Mouse (Mus musculus): ENCODE results near the gene Hmmr. TPM values are rescaled to one million over a fixed set of nuclear protein-coding genes. Genes with fewer than 3 reads are reported as not detected.

The Hmmr gene
- polyA plus RNA-seq (2014; fragmentation: Nextera tagmentation; extraction: Ambion mirVana): 55.6 and 56.6 TPM in 2 replicates

- peaks cover 29% of the 10 kb centered on the region for H3K36me3 ChIP-seq (ENCODE audit: control insufficient read depth, insufficient read depth, low read length)
- peak within 1 kb of the TSS; percentile 74 for H3K4me2 ChIP-seq (replicated peaks; ENCODE audit: low read depth, low read length)
- WGBS: 0% methylated on average over 52 of the region's 52 CpGs
- peak within 1 kb of the TSS; percentile 96 for H3K9ac ChIP-seq (ENCODE audit: low read depth, low read length)
- peak; percentile 99 for ATAC-seq (ENCODE audit: low FRiP score, low TSS enrichment)
- H3K9me3 ChIP-seq (ENCODE audit: control insufficient read depth, low read length): no peaks in the 10 kb centered on the region
- H3K4me1 ChIP-seq (ENCODE audit: control insufficient read depth, insufficient read depth, low read length): peaks cover 14% of the 10 kb centered on the region; the same call in 1 of the 2 replicates
- H3K4me3 ChIP-seq (ENCODE audit: low read length): peak within 1 kb of the TSS; percentile 94
- H3K27me3 ChIP-seq (ENCODE audit: control insufficient read depth, insufficient read depth, low read length): no peaks in the 10 kb centered on the region
- H3K27ac ChIP-seq (ENCODE audit: low read depth, low read length): peak within 1 kb of the TSS; percentile 79
These were observed at the start of gene Hmmr, which contains the start of gene Nudcd2 for GRCm38 (mm10) chr11:40733339-40734174. Gene Hmmr (minus strand): TSS chr11:40733422. Gene Nudcd2 (plus strand): TSS chr11:40733667.

- no peak overlapping the region for H3K27ac ChIP-seq (ENCODE audit: low read depth, low read length)
- H3K4me1 ChIP-seq (ENCODE audit: control insufficient read depth, insufficient read depth, low read length): no peaks in the 10 kb centered on the region
- H3K27me3 ChIP-seq (ENCODE audit: control insufficient read depth, insufficient read depth, low read length): no peaks in the 10 kb centered on the region
- H3K36me3 ChIP-seq (ENCODE audit: control insufficient read depth, insufficient read depth, low read length): no peaks in the 10 kb centered on the region
- ATAC-seq (ENCODE audit: low FRiP score, low TSS enrichment): no peak
- no peak overlapping the region for H3K4me2 ChIP-seq (replicated peaks; ENCODE audit: low read depth, low read length)
- H3K4me3 ChIP-seq (ENCODE audit: low read length): no peak overlapping the region
- H3K9ac ChIP-seq (ENCODE audit: low read depth, low read length): no peak overlapping the region
- no peaks in the 10 kb centered on the region for H3K9me3 ChIP-seq (ENCODE audit: control insufficient read depth, low read length)
- WGBS: 79% methylated on average over 2 of the region's 2 CpGs
These were observed 48.6 kb upstream of the Hmmr start for GRCm38 (mm10) chr11:40781857-40782256.

GRCm38 (mm10) chr11:40775315-40776269, 42.4 kb upstream of the Hmmr start:
- WGBS: 55% methylated on average over 12 of the region's 12 CpGs
- no peak for ATAC-seq (ENCODE audit: low FRiP score, low TSS enrichment)
- no peaks in the 10 kb centered on the region for H3K36me3 ChIP-seq (ENCODE audit: control insufficient read depth, insufficient read depth, low read length)
- H3K9me3 ChIP-seq (ENCODE audit: control insufficient read depth, low read length): no peaks in the 10 kb centered on the region
- H3K9ac ChIP-seq (ENCODE audit: low read depth, low read length): no peak overlapping the region
- H3K27ac ChIP-seq (ENCODE audit: low read depth, low read length): no peak overlapping the region
- no peak overlapping the region for H3K4me3 ChIP-seq (ENCODE audit: low read length)
- H3K4me1 ChIP-seq (ENCODE audit: control insufficient read depth, insufficient read depth, low read length): no peaks in the 10 kb centered on the region
- no peaks in the 10 kb centered on the region for H3K27me3 ChIP-seq (ENCODE audit: control insufficient read depth, insufficient read depth, low read length)
- no peak overlapping the region for H3K4me2 ChIP-seq (replicated peaks; ENCODE audit: low read depth, low read length)

- Histone ChIP-seq H3K27ac (ENCODE audit: low read depth, low read length) (no peak overlapping the region), H3K27me3 (ENCODE audit: control insufficient read depth, insufficient read depth, low read length) (no peaks in the 10 kb centered on the region), H3K4me1 (ENCODE audit: control insufficient read depth, insufficient read depth, low read length) (no peaks in the 10 kb centered on the region), H3K9me3 (ENCODE audit: control insufficient read depth, low read length) (no peaks in the 10 kb centered on the region), H3K9ac (ENCODE audit: low read depth, low read length) (no peak overlapping the region), H3K36me3 (ENCODE audit: control insufficient read depth, insufficient read depth, low read length) (no peaks in the 10 kb centered on the region), H3K4me2 (replicated peaks; ENCODE audit: low read depth, low read length) (no peak overlapping the region), H3K4me3 (ENCODE audit: low read length) (no peak overlapping the region)
- ATAC-seq (ENCODE audit: low FRiP score, low TSS enrichment): no peak
- WGBS: 79% methylated on average over 4 of the region's 4 CpGs
These were observed 31.5 kb upstream of the Hmmr start for GRCm38 (mm10) chr11:40764690-40765089.

- H3K4me3 ChIP-seq (ENCODE audit: low read length): no peak overlapping the region
- WGBS: 40% methylated on average over 2 of the region's 2 CpGs
- no peak overlapping the region for H3K27ac ChIP-seq (ENCODE audit: low read depth, low read length)
- no peak overlapping the region for H3K4me2 ChIP-seq (replicated peaks; ENCODE audit: low read depth, low read length)
- no peak overlapping the region for H3K9ac ChIP-seq (ENCODE audit: low read depth, low read length)
- H3K27me3 ChIP-seq (ENCODE audit: control insufficient read depth, insufficient read depth, low read length): no peaks in the 10 kb centered on the region
- H3K36me3 ChIP-seq (ENCODE audit: control insufficient read depth, insufficient read depth, low read length): no peaks in the 10 kb centered on the region
- no peak for ATAC-seq (ENCODE audit: low FRiP score, low TSS enrichment)
- H3K4me1 ChIP-seq (ENCODE audit: control insufficient read depth, insufficient read depth, low read length): no peaks in the 10 kb centered on the region
- no peaks in the 10 kb centered on the region for H3K9me3 ChIP-seq (ENCODE audit: control insufficient read depth, low read length)
These were observed 30.2 kb upstream of the Hmmr start for GRCm38 (mm10) chr11:40763395-40763794.

GRCm38 (mm10) chr11:40759896-40760295, 26.7 kb upstream of the Hmmr start:
- Histone ChIP-seq H3K4me1 (ENCODE audit: control insufficient read depth, insufficient read depth, low read length) (no peaks in the 10 kb centered on the region), H3K27me3 (ENCODE audit: control insufficient read depth, insufficient read depth, low read length) (no peaks in the 10 kb centered on the region), H3K9ac (ENCODE audit: low read depth, low read length) (no peak overlapping the region), H3K4me2 (replicated peaks; ENCODE audit: low read depth, low read length) (no peak overlapping the region), H3K4me3 (ENCODE audit: low read length) (no peak overlapping the region), H3K36me3 (ENCODE audit: control insufficient read depth, insufficient read depth, low read length) (no peaks in the 10 kb centered on the region), H3K9me3 (ENCODE audit: control insufficient read depth, low read length) (no peaks in the 10 kb centered on the region), H3K27ac (ENCODE audit: low read depth, low read length) (no peak overlapping the region)
- ATAC-seq (ENCODE audit: low FRiP score, low TSS enrichment): no peak
- 86% methylated on average over 8 of the region's 8 CpGs for WGBS

GRCm38 (mm10) chr11:40755968-40756367, 22.7 kb upstream of the Hmmr start:
- no peaks in the 10 kb centered on the region for H3K27me3 ChIP-seq (ENCODE audit: control insufficient read depth, insufficient read depth, low read length)
- ATAC-seq (ENCODE audit: low FRiP score, low TSS enrichment): no peak
- H3K9ac ChIP-seq (ENCODE audit: low read depth, low read length): no peak overlapping the region
- peaks cover 2% of the 10 kb centered on the region; the same call in 1 of the 2 replicates for H3K36me3 ChIP-seq (ENCODE audit: control insufficient read depth, insufficient read depth, low read length)
- H3K4me1 ChIP-seq (ENCODE audit: control insufficient read depth, insufficient read depth, low read length): peaks cover 7% of the 10 kb centered on the region; the same call in 1 of the 2 replicates
- WGBS: 89% methylated on average over 8 of the region's 8 CpGs
- no peaks in the 10 kb centered on the region for H3K9me3 ChIP-seq (ENCODE audit: control insufficient read depth, low read length)
- no peak overlapping the region for H3K4me3 ChIP-seq (ENCODE audit: low read length)
- H3K27ac ChIP-seq (ENCODE audit: low read depth, low read length): no peak overlapping the region
- H3K4me2 ChIP-seq (replicated peaks; ENCODE audit: low read depth, low read length): no peak overlapping the region

- Histone ChIP-seq H3K4me1 (ENCODE audit: control insufficient read depth, insufficient read depth, low read length) (peaks cover 7% of the 10 kb centered on the region; the same call in 1 of the 2 replicates), H3K4me3 (ENCODE audit: low read length) (peak within 1 kb of the TSS; percentile 78), H3K27ac (ENCODE audit: low read depth, low read length) (no peak within 1 kb of the TSS; the same call in 1 of the 2 replicates), H3K27me3 (ENCODE audit: control insufficient read depth, insufficient read depth, low read length) (no peaks in the 10 kb centered on the region), H3K9me3 (ENCODE audit: control insufficient read depth, low read length) (no peaks in the 10 kb centered on the region), H3K4me2 (replicated peaks; ENCODE audit: low read depth, low read length) (peak within 1 kb of the TSS; percentile 82), H3K36me3 (ENCODE audit: control insufficient read depth, insufficient read depth, low read length) (peaks cover 3% of the 10 kb centered on the region; the same call in 1 of the 2 replicates), H3K9ac (ENCODE audit: low read depth, low read length) (peak within 1 kb of the TSS; percentile 82)
- peak; percentile 100 for ATAC-seq (ENCODE audit: low FRiP score, low TSS enrichment)
- 0% methylated on average over 19 of the region's 25 CpGs for WGBS
These were observed 21.9 kb upstream of the Hmmr start, which contains the start of gene Ccng1 for GRCm38 (mm10) chr11:40755109-40755627. Gene Ccng1 (minus strand): TSS chr11:40755311.

Data from kidney, embryonic 14.5 days (tissue).